Mouse (Mus musculus) granulocyte monocyte progenitor cell, adult 5-6 weeks (primary cell): ENCODE measurements around the gene Hist1h4a. TPM values are rescaled to one million over a fixed set of nuclear protein-coding genes. Genes with fewer than 3 reads are reported as not detected.
"Not testable (repeated sequence)": the region's sequence is repeated elsewhere in the genome, so short reads cannot be mapped to it uniquely, and the experiment has no call there.

ENCODE experiments used
- ATAC-seq: replicated peaks from 2 replicates; pipeline ENCODE4 v1.8.0; 2016; ENCODE audit warnings: mild to moderate bottlenecking, moderate TSS enrichment, inconsistent platforms; ENCODE audit not compliant: poor library complexity, severe bottlenecking
- total RNA-seq, 2 experiments: library from RNA; stranded (forward) in 1 of 2; stranded (reverse) in 1 of 2; fragments of 200-712, 200-1000 nt in 1 of 2; fragments of >200 nt in 1 of 2; fragmentation: Nextera tagmentation in 1 of 2; gene quantifications; 2 replicates each; pipeline ENCODE4 v1.2.3; 2014 to 2017

Gene Hist1h4a
- 9.3 and 71.7 TPM in 2 replicates for total RNA-seq (2014; fragmentation: Nextera tagmentation)
- total RNA-seq (2017) = 657 and 709 TPM in 2 replicates

GRCm38 (mm10) chr13:23760972-23761864 is at the start of gene Hist1h4a:
Gene Hist1h4a (minus strand): TSS chr13:23761230.
- peak; percentile 51 for ATAC-seq

GRCm38 (mm10) chr13:23806422-23807052 is 45.5 kb upstream of the Hist1h4a start, which contains the start of gene Slc17a2:
Gene Slc17a2 (plus strand): TSS chr13:23806993.
- no peak for ATAC-seq

GRCm38 (mm10) chr13:23804532-23804931 is 43.5 kb upstream of the Hist1h4a start:
- ATAC-seq = no peak

GRCm38 (mm10) chr13:23799405-23799804 is 38.4 kb upstream of the Hist1h4a start:
- peak; percentile 99 for ATAC-seq

- peak; percentile 63 for ATAC-seq
These were observed 31.5 kb upstream of the Hist1h4a start for GRCm38 (mm10) chr13:23792520-23792919.

GRCm38 (mm10) chr13:23779025-23779424 is 18.0 kb upstream of the Hist1h4a start:
- no peak for ATAC-seq

GRCm38 (mm10) chr13:23778339-23778738 is 17.3 kb upstream of the Hist1h4a start:
- ATAC-seq = peak; percentile 95

GRCm38 (mm10) chr13:23772561-23773313 is 11.7 kb upstream of the Hist1h4a start:
- ATAC-seq = peak; percentile 65

- ATAC-seq = not testable (repeated sequence)
These were observed 8.6 kb upstream of the Hist1h4a start, which contains the start of gene Trim38 for GRCm38 (mm10) chr13:23769613-23770012. Gene Trim38 (plus strand): TSS chr13:23769913.

- peak; percentile 46 for ATAC-seq
These were observed 7.9 kb upstream of the Hist1h4a start for GRCm38 (mm10) chr13:23768834-23769397.

GRCm38 (mm10) chr13:23766772-23767171 is 5.7 kb upstream of the Hist1h4a start:
- ATAC-seq = no peak

- no peak for ATAC-seq
These were observed 4.1 kb upstream of the Hist1h4a start for GRCm38 (mm10) chr13:23765172-23765513.

- no peak for ATAC-seq
These were observed 3.5 kb upstream of the Hist1h4a start for GRCm38 (mm10) chr13:23764324-23765171.

- ATAC-seq = peak; percentile 49
These were observed 2.7 kb upstream of the Hist1h4a start, which contains the start of gene Hist1h1a for GRCm38 (mm10) chr13:23763586-23764323. Gene Hist1h1a (plus strand): TSS chr13:23763666.

- no peak for ATAC-seq
These were observed 2.2 kb upstream of the Hist1h4a start for GRCm38 (mm10) chr13:23763242-23763585.

- ATAC-seq = peak; percentile 33
These were observed 1.1 kb upstream of the Hist1h4a start, which contains the start of gene Hist1h3a for GRCm38 (mm10) chr13:23761871-23762821. Gene Hist1h3a (minus strand): TSS chr13:23762386.

GRCm38 (mm10) chr13:23760240-23760971 is 624 bp downstream of the Hist1h4a start:
- 0 out of 2 replicates have a peak, but pooled peaks have one; percentile 3 for ATAC-seq
